Mouse (Mus musculus) lung, embryonic 16.5 days (tissue): ENCODE measurements around the gene Med13. TPM values are rescaled to one million over a fixed set of nuclear protein-coding genes. Genes with fewer than 3 reads are reported as not detected.
A peak's percentile ranks its signal among the peaks of the same experiment; 100 is the strongest.

Experiments
- ATAC-seq: fragments of 200-750 bp; cut with Nextera tagmentation; 2 replicates; pipeline ENCODE4 v1.8.0; 2017; ENCODE audit warnings: low read depth, mild to moderate bottlenecking, moderate library complexity
- H3K27ac ChIP-seq: fragments of 300-500 bp; sonication (generic); 2 replicates; pipeline ENCODE4 v1.5.1; 2014; ENCODE audit warnings: mild to moderate bottlenecking, control low read depth, low read length
- H3K27me3 ChIP-seq: fragments of 300-500 bp; sonication (generic); 2 replicates; pipeline ENCODE4 v1.6.1; 2014; ENCODE audit warnings: low read depth, low read length, mixed read lengths; ENCODE audit not compliant: control insufficient read depth, insufficient read depth
- H3K36me3 ChIP-seq: fragments of 300-500 bp; sonication (generic); 2 replicates; pipeline ENCODE4 v1.6.1; 2014; ENCODE audit warnings: low read length; ENCODE audit not compliant: control insufficient read depth, insufficient read depth
- H3K4me1 ChIP-seq: fragments of 300-500 bp; sonication (generic); replicated peaks from 2 replicates; pipeline ENCODE4 v1.6.1; 2014; ENCODE audit warnings: low read length, mixed read lengths; ENCODE audit not compliant: control insufficient read depth, insufficient read depth
- H3K4me2 ChIP-seq: fragments of 300-500 bp; sonication (generic); 2 replicates; pipeline ENCODE4 v1.6.1; 2014; ENCODE audit warnings: low read depth, low read length, control low read depth
- H3K4me3 ChIP-seq: fragments of 300-500 bp; sonication (generic); 2 replicates; pipeline ENCODE4 v1.5.1; 2014; ENCODE audit warnings: mild to moderate bottlenecking, low read length, control low read depth
- H3K9ac ChIP-seq: fragments of 300-500 bp; sonication (generic); 2 replicates; pipeline ENCODE4 v1.6.1; 2014; ENCODE audit warnings: low read length, control low read depth
- H3K9me3 ChIP-seq: fragments of 300-500 bp; sonication (generic); 2 replicates; pipeline ENCODE4 v1.6.1; 2016; ENCODE audit warnings: low read length; ENCODE audit not compliant: control insufficient read depth
- WGBS: fragments of 180-500 bp; shearing (Covaris S2); extraction: QIAGEN DNeasy Blood & Tissue Kit; methylation state at CpG from one replicate; pipeline ENCODE4 v1.1.7; 2014; 5-methylcytosine and 5-hydroxymethylcytosine counted together
- polyA plus RNA-seq: library from polyadenylated mRNA; unstranded; fragments of >200 nt; fragmentation: Nextera tagmentation; extraction: Ambion mirVana; gene quantifications from 2 replicates; pipeline ENCODE4 v1.2.1, GENCODE M21; 2015

The Med13 gene
- polyA plus RNA-seq, 1 experiment from 2014 or later = 7.5 TPM

GRCm38 (mm10) chr11:86364709-86365452 is 7.5 kb upstream of the Med13 start:
- no peak for ATAC-seq
- Histone ChIP-seq H3K36me3 (no peaks in the 10 kb centered on the region), H3K9me3 (no peaks in the 10 kb centered on the region), H3K27ac (no peak overlapping the region), H3K27me3 (no peaks in the 10 kb centered on the region), H3K4me3 (no peak overlapping the region), H3K4me1 (no peaks in the 10 kb centered on the region), H3K9ac (no peak overlapping the region), H3K4me2 (no peak overlapping the region)
- 65% methylated on average over 5 of the region's 5 CpGs for WGBS

- peaks cover 16% of the 10 kb centered on the region for H3K4me1 ChIP-seq
- WGBS = under 1% methylated on average over 45 of the region's 45 CpGs
- H3K9ac ChIP-seq = peak overlapping the region; percentile 83
Measured at GRCm38 (mm10) chr11:86357984-86358528, 654 bp upstream of the Med13 start.

GRCm38 (mm10) chr11:86356007-86356853 is 1.2 kb downstream of the Med13 start:
- Histone ChIP-seq H3K9me3 (no peaks in the 10 kb centered on the region), H3K4me3 (peak overlapping the region; percentile 89), H3K4me2 (peak overlapping the region; percentile 70), H3K36me3 (peaks cover 5% of the 10 kb centered on the region), H3K27me3 (no peaks in the 10 kb centered on the region), H3K9ac (peak overlapping the region; percentile 83), H3K27ac (0 out of 2 replicates have a peak overlapping the region, but pooled peaks have one; percentile 30), H3K4me1 (peaks cover 19% of the 10 kb centered on the region)
- WGBS = 2% methylated on average over 13 of the region's 13 CpGs
- ATAC-seq = no peak

More at GRCm38 (mm10) chr11:86357984-86358528, 654 bp upstream of the Med13 start:
- 0 out of 2 replicates have a peak overlapping the region, but pooled peaks have one; percentile 5 for H3K4me2 ChIP-seq
- H3K9me3 ChIP-seq = no peaks in the 10 kb centered on the region
- H3K4me3 ChIP-seq = peak overlapping the region; percentile 89
- H3K27me3 ChIP-seq = no peaks in the 10 kb centered on the region
- peaks cover 5% of the 10 kb centered on the region for H3K36me3 ChIP-seq
- peak; percentile 99 for ATAC-seq
- H3K27ac ChIP-seq = peak overlapping the region; percentile 99

- Histone ChIP-seq H3K4me1 (peaks cover 19% of the 10 kb centered on the region), H3K9ac (no peak overlapping the region), H3K27ac (no peak overlapping the region), H3K4me2 (no peak overlapping the region), H3K9me3 (no peaks in the 10 kb centered on the region), H3K4me3 (no peak overlapping the region), H3K27me3 (no peaks in the 10 kb centered on the region), H3K36me3 (peaks cover 5% of the 10 kb centered on the region)
- WGBS = 73% methylated on average over 3 of the region's 3 CpGs
- ATAC-seq = no peak
Measured at GRCm38 (mm10) chr11:86353586-86353985, 3.8 kb downstream of the Med13 start.

- H3K4me2 ChIP-seq = no peak overlapping the region
- no peak for ATAC-seq
- H3K4me1 ChIP-seq = peaks cover 25% of the 10 kb centered on the region
- H3K36me3 ChIP-seq = peaks cover 5% of the 10 kb centered on the region
- no peak overlapping the region for H3K9ac ChIP-seq
- no peak overlapping the region for H3K27ac ChIP-seq
- 50% methylated on average over 3 of the region's 3 CpGs for WGBS
- H3K9me3 ChIP-seq = no peaks in the 10 kb centered on the region
- no peak overlapping the region for H3K4me3 ChIP-seq
- no peaks in the 10 kb centered on the region for H3K27me3 ChIP-seq
Measured at GRCm38 (mm10) chr11:86351766-86352315, 5.6 kb downstream of the Med13 start.

GRCm38 (mm10) chr11:86350636-86351138 is 6.7 kb downstream of the Med13 start:
- H3K4me1 ChIP-seq = peaks cover 19% of the 10 kb centered on the region
- WGBS = 73% methylated on average over 1 of the region's 1 CpGs

GRCm38 (mm10) chr11:86349325-86349724 is 8.1 kb downstream of the Med13 start:
- H3K4me2 ChIP-seq = no peak overlapping the region
- ATAC-seq = no peak
- H3K9ac ChIP-seq = no peak overlapping the region
- H3K9me3 ChIP-seq = no peaks in the 10 kb centered on the region
- 42% methylated on average over 2 of the region's 2 CpGs for WGBS
- H3K36me3 ChIP-seq = peaks cover 5% of the 10 kb centered on the region
- H3K4me1 ChIP-seq = peaks cover 14% of the 10 kb centered on the region
- H3K4me3 ChIP-seq = no peak overlapping the region
- H3K27me3 ChIP-seq = no peaks in the 10 kb centered on the region
- H3K27ac ChIP-seq = no peak overlapping the region

More at GRCm38 (mm10) chr11:86350636-86351138, 6.7 kb downstream of the Med13 start:
- Histone ChIP-seq H3K9me3 (no peaks in the 10 kb centered on the region), H3K4me3 (no peak overlapping the region), H3K4me2 (no peak overlapping the region), H3K27me3 (no peaks in the 10 kb centered on the region), H3K27ac (no peak overlapping the region), H3K36me3 (peaks cover 7% of the 10 kb centered on the region), H3K9ac (no peak overlapping the region)
- ATAC-seq = no peak

- Histone ChIP-seq H3K27ac (no peak overlapping the region), H3K4me1 (peaks cover 11% of the 10 kb centered on the region; the same call in 1 of the 2 replicates), H3K9me3 (no peaks in the 10 kb centered on the region), H3K27me3 (no peaks in the 10 kb centered on the region), H3K36me3 (peaks cover 3% of the 10 kb centered on the region), H3K4me3 (no peak overlapping the region), H3K9ac (no peak overlapping the region), H3K4me2 (no peak overlapping the region)
- ATAC-seq = no peak
Measured at GRCm38 (mm10) chr11:86348872-86349271, 8.5 kb downstream of the Med13 start.
